Mouse (Mus musculus): Measurements from ENCODE around the gene Cirbp. TPM values are rescaled to one million over a fixed set of nuclear protein-coding genes. Genes with fewer than 3 reads are reported as not detected.

The Cirbp gene
- total RNA-seq, 2 experiments from 2014 or later = 88.3 to 103 TPM

DNA sequence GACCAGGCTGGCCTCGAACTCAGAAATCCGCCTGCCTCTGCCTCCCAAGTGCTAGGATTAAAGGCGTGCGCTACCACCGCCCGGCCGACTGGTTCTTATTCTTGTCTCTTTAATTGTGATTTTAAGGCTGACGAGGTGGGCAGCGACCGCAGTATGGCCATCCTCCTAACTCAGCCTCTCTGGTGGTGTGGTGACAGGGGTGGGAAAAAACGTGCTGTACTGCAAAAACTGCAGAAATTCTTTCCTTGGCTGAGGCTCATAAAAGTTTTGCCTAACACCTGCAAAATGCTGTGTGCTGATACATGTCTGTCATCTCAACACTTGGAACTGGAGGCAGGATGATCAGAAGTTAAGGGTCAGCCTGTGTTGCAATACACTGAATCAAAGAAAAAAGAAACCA is 7.6 kb downstream of the Cirbp start:
- H3K4me3 ChIP-seq = peak overlapping the region; percentile 86
- peak overlapping the region; percentile 92 for H3K27ac ChIP-seq
- DNase-seq (ENCODE audit: low spot score in 2 of 2) = no peak
- no peak for TF ChIP-seq CTCF (conservative IDR thresholded peaks at IDR 0.05)

DNA sequence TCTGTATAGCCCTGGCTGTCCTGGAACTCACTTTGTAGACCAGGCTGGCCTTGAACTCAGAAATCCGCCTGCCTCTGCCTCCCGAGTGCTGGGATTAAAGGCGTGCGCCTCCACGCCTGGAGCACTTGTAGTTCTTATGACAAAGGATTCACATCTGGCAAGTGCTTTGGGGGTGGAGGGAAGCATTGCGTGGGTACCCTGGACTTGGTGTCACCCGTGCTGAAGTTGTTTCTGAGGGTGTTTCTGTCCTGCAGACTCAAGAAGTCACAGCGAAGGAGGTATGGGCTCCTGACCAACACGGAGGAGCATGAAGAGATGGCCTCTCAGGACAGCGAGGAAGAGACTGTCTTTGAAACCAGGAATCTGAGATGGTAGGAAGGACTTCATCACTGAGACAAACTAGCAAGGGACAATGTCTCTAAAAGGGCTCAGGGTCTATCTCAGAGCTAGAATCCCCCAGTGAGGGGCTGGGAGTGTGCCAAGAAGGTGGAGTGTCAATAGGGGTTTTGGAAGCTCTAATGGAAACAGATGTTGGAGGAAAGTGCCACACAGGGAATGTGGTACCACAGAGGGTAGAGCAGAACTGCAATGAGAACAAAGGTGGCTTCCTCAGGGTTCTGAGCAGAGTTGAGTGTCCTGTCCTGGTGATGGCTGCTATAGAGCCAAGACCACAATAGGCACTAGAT is 8.3 kb downstream of the Cirbp start:
- H3K4me3 ChIP-seq = no peak overlapping the region
- H3K27ac ChIP-seq = peak overlapping the region; percentile 92; the same call in 1 of the 2 replicates
- TF ChIP-seq CTCF (conservative IDR thresholded peaks at IDR 0.05) = no peak
- no peak for DNase-seq (ENCODE audit: low spot score in 2 of 2)

DNA sequence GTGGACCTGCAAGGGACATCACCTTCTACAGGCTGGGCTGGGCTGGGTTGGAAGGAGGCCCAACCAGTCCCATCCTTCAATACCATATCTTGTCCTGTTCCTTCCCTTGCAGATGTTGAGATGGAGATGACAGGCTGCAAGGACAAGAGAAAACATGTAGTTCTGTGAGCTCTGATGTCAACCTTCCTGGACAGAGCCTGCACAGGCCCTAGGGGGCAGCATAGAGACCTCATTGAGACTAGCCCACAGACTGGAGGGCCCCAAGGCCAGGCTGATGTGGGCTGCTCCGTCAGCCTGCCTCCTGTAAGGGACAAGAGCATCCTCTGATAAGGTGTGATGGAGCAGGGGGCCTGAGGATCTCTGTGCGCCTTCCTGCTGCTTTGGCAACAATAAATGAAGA is 8.9 kb downstream of the Cirbp start:
- H3K27ac ChIP-seq = no peak overlapping the region
- DNase-seq (ENCODE audit: low spot score in 2 of 2) = no peak
- H3K4me3 ChIP-seq = no peak overlapping the region
- peak; percentile 70 for TF ChIP-seq CTCF (conservative IDR thresholded peaks at IDR 0.05)

DNA sequence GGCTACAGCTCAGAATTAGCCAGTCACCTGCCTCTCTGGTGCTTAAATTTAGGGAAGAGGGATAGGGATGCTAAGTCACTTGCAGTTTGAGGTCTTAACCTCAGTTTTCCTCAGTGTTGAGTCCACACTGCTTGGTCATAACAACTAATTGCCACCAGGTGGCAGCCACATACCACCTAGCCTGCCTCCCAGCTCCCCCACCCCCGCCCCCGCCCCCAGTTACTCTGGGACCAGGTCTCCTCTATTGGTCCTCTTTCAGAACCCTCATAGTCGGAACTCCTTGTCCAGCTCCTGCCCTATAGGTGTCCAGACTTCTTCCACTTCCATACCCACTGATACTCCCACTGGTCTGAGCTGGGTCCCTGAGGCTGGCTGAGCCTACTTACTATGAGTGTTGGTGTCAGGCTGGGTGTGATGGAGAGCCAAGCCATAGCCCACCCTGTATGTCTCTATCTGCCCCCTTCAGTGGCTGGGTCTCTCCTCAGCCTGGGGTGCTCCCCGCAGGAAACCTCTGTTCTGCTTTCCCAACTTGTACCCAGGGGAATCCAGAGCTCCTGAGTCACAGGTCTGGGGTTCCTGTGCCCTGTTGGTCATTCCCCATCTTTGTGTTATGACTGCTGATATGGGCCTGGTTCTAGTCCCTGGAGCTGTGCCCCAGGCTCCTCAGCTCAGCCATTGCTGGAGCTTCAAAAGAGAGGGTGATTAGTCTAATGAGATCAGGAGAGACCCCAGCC is 9.9 kb downstream of the Cirbp start:
- DNase-seq (ENCODE audit: low spot score in 2 of 2) = peak in 1 of 2 experiments; percentile 58
- no peak overlapping the region for H3K27ac ChIP-seq
- H3K4me3 ChIP-seq = no peak overlapping the region
- TF ChIP-seq CTCF (conservative IDR thresholded peaks at IDR 0.05) = peak; percentile 95

DNA sequence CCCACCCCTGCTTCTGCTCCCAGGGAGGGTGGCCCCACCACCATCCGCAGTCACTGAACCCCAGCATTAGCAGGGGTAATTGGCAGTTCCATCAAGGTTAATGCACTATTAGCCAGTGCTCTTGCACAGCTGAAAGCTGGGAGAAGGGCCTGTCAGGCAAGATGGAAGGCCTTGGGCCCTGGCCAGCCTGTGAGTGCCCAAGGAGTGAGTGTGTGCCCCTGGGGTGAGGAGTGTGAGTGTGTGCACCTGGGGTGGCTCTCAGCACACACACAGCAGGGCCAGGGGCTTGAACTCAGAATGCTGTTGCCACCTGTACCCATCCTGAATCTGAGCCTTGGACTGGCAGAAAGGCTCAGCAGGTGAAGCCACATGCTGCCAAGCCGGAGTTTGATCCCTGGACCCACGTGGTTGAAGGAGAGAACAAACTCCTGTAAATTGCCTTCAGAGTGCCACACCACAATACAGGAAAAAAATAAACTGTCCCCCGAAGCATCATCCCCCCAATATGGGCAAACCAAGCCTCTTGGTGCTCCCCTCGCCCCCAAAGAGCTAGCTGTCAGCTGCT is 10.6 kb downstream of the Cirbp start:
- H3K4me3 ChIP-seq = no peak overlapping the region
- TF ChIP-seq CTCF (conservative IDR thresholded peaks at IDR 0.05) = no peak
- no peak overlapping the region for H3K27ac ChIP-seq
- DNase-seq (ENCODE audit: low spot score in 2 of 2) = no peak

DNA sequence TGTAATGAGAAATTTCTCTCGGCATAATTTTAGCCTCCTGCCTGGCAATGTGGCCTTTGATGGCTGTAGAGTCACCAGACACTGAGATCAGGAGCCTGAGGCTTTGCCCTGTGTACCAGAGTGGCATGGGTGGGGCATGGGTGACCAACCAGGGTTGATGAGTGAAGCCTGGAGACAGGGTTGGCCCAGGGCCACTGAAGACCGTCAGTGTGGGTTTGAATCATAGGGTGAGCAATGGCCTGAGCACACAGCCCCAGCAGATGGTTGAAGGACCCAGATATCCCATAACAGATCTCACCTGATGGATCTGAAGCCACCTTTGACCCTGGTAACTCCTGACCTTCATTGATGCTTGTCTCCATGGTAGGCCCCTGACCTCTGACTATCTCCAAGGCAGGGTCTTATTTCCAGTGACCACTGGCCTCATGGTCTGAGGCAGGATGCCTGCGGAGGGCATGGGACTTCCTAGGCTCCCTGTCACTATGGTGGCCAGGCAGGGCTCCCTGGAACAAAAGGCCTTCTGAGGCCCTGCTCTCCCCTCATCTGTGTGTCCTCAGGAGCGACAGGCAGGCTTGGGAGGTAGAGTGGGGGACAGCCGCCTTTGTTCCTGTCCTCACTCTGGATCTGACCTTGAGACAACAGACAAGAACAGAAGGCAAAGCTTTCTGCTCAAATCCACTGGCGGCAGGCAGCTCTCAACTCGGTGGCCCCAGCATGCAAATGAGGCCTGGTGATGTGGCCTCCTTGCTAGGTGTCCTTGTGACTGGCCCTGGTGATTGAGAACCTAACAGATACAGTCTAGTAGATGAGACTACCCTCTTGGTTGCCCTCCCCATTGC is 11.9 kb downstream of the Cirbp start:
- no peak overlapping the region for H3K4me3 ChIP-seq
- no peak for TF ChIP-seq CTCF (conservative IDR thresholded peaks at IDR 0.05)
- H3K27ac ChIP-seq = no peak overlapping the region
- DNase-seq (ENCODE audit: low spot score in 2 of 2) = no peak

DNA sequence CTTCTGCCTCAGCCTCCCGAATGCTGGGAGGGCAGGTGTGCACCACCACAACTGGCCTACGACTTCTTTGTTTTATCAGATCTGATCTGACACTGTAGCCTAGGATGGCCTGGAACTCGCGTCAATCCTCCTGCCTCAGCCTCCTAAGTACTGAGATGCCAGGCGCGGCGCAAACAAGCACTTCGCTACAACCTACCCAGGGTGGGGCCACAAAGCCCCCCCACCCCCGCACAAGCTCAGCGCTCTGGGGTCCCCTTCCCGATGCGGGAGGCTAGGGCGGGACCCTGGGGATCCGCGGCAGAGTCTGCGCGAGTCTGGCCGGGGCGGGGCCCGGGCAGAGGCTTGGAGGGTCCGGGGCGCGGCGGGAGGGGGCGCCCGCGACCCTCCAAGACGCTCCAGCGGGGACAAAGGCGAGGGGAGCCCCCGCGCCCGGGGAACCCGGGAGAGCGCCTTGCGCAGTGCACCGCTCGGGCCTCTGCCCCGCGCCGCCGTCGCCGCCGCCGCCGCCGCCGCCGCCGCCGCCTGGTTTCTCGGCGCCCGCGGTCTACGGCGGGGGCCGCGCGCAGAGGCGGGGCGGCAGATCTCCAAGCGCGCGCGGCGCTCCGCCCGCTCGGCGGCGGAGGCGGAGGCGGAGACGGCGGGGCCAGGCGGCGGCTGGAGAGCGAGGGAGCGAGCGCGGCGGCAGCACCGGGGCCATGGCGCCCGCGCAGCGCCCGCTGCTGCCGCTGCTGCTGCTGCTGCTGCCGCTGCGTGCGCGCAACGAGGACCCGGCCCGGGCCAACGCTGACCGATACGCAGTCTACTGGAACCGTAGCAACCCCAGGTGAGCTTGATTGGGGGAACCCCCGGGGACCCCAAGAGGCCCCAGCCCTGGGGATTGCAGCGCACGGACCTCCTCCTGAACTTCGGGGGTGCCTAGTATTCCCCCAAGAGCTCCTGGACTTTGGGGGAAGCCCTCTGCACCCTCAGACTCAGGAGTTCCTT is 13.6 kb downstream of the Cirbp start, which contains the start of gene Efna2:
Efna2 (plus strand) TSS at position 415 of the 984 bp plus-strand sequence.
- H3K4me3 ChIP-seq = peak within 1 kb of the TSS; percentile 78

DNA sequence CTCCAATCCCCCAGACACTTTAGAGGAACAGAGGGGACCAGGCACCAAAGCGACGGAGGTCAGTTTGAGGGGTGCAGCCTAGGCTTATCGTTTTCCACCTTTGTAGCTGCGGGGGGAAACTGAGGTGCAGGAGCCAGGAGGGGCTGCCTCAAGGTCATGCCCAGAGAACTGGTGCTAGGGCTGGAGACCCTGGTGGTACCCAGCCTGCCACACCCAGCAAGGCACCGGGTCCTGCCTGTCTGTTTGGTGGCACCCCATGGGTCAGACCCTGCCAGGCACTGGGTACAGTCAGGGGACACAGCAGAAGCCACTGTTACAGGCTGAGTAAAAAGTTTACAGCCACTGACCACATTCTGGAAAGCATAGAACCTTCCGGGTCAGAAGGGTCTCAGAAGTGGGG is 14.5 kb downstream of the Cirbp start:
- H3K27ac ChIP-seq = peak overlapping the region; percentile 93; the same call in 1 of the 2 replicates
- no peak for DNase-seq (ENCODE audit: low spot score in 2 of 2)
- peak overlapping the region; percentile 78 for H3K4me3 ChIP-seq
- no peak for TF ChIP-seq CTCF (conservative IDR thresholded peaks at IDR 0.05)

More for the DNA sequence above, 13.6 kb downstream of the Cirbp start, which contains the start of gene Efna2:
- peak in 1 of 2 experiments; percentile 66 for DNase-seq (ENCODE audit: low spot score in 2 of 2)
- H3K27ac ChIP-seq = peak within 1 kb of the TSS; percentile 93
- peak; percentile 27; the same call in 1 of the 2 replicates for TF ChIP-seq CTCF (conservative IDR thresholded peaks at IDR 0.05)

DNA sequence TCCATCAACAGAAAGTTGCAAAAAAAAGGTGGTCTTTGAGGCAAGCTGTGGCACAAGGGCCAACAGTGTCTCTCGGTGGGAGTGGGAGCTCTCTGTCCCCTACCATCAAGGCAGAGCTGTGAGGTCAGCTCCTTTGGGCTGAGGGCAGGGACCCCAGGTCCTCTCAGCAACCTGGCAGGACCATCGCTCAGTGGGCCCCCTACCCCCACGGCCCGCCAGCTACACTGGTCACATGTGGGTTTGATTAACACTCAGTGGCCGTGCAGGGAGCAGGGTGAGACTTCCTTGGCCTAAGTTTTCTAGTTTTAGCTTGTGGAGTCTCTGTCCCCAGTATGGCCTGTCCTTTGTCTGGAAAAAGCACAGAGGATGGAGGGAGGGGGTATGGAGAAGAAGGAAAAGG is 15.0 kb downstream of the Cirbp start:
- no peak for DNase-seq (ENCODE audit: low spot score in 2 of 2)
- no peak overlapping the region; the same call in 1 of the 2 replicates for H3K4me3 ChIP-seq
- TF ChIP-seq CTCF (conservative IDR thresholded peaks at IDR 0.05) = no peak
- H3K27ac ChIP-seq = no peak overlapping the region

DNA sequence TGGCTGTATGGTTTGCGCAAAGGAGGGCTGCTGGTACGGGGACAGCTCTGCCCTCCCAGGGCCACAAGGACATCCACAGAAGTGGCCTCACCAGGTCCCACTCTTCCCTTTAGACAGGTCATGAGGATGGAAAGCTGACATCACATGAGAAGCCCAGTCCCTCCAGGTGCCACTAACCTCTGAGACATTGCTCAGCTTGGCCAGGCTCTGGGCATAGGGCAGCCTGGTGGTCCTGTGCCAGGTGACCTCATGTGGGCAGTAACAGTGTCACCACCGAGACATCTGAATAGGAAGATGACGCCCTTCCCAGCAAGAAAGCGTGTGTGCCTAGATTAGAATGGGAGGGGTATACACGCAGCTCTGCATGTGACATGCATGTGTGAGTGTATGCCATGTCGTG is 16.8 kb downstream of the Cirbp start:
- H3K27ac ChIP-seq = no peak overlapping the region
- TF ChIP-seq CTCF (conservative IDR thresholded peaks at IDR 0.05) = no peak
- DNase-seq (ENCODE audit: low spot score in 2 of 2) = no peak
- H3K4me3 ChIP-seq = no peak overlapping the region

DNA sequence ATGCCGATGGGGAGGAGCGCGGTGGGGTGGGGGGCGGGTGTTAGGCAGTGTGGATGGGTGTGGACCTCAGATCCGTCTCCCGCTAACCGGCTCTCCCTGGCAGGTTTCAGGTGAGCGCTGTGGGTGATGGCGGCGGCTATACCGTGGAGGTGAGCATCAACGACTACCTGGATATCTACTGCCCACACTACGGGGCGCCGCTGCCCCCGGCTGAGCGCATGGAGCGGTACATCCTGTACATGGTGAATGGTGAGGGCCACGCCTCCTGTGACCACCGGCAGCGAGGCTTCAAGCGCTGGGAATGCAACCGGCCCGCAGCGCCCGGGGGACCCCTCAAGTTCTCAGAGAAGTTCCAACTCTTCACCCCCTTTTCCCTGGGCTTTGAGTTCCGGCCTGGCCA is 20.9 kb downstream of the Cirbp start:
- DNase-seq (ENCODE audit: low spot score in 2 of 2) = no peak
- Histone ChIP-seq H3K27ac (no peak overlapping the region), H3K4me3 (no peak overlapping the region)
- TF ChIP-seq CTCF (conservative IDR thresholded peaks at IDR 0.05) = no peak

Measured in layer of hippocampus, adult 2 months (tissue).